Mouse (Mus musculus): Measurements from ENCODE around the gene Rgs13. TPM values are rescaled to one million over a fixed set of nuclear protein-coding genes. Genes with fewer than 3 reads are reported as not detected.
A peak's percentile ranks its signal among the peaks of the same experiment; 100 is the strongest.
"Not testable (repeated sequence)": the region's sequence is repeated elsewhere in the genome, so short reads cannot be mapped to it uniquely, and the experiment has no call there.

The Rgs13 gene
- polyA plus RNA-seq, 1 experiment from 2014 or later: 0.14 TPM

GRCm38 (mm10) chr1:144149997-144150396 is 27.2 kb downstream of the Rgs13 start:
- Histone ChIP-seq H3K36me3 (replicated peaks; ENCODE audit: control insufficient read depth, insufficient read depth, low read depth, low read length) (no peaks in the 10 kb centered on the region), H3K9ac (replicated peaks; ENCODE audit: low read length) (no peak overlapping the region), H3K4me3 (ENCODE audit: low read depth, low read length) (no peak overlapping the region), H3K27ac (replicated peaks; ENCODE audit: low read depth, low read length) (no peak overlapping the region), H3K4me1 (ENCODE audit: control insufficient read depth, insufficient read depth, low read length) (no peaks in the 10 kb centered on the region), H3K9me3 (replicated peaks; ENCODE audit: control insufficient read depth, low read length) (no peaks in the 10 kb centered on the region), H3K27me3 (ENCODE audit: control insufficient read depth, insufficient read depth, low read length) (no peaks in the 10 kb centered on the region), H3K4me2 (ENCODE audit: low read depth, low read length) (no peak overlapping the region)
- DNase-seq (ENCODE audit: low spot score) (no peak), ATAC-seq (replicated peaks; ENCODE audit: insufficient number of reproducible peaks, low FRiP score, low TSS enrichment, low read depth) (no peak)
- WGBS: 82% methylated on average over 3 of the region's 3 CpGs

- DNase-seq (ENCODE audit: low spot score); H3K27me3 ChIP-seq (ENCODE audit: control insufficient read depth, insufficient read depth, low read length); H3K4me2 ChIP-seq (ENCODE audit: low read depth, low read length); H3K36me3 ChIP-seq (replicated peaks; ENCODE audit: control insufficient read depth, insufficient read depth, low read depth, low read length); ATAC-seq (replicated peaks; ENCODE audit: insufficient number of reproducible peaks, low FRiP score, low TSS enrichment, low read depth); H3K27ac ChIP-seq (replicated peaks; ENCODE audit: low read depth, low read length); H3K4me1 ChIP-seq (ENCODE audit: control insufficient read depth, insufficient read depth, low read length); H3K9me3 ChIP-seq (replicated peaks; ENCODE audit: control insufficient read depth, low read length); H3K4me3 ChIP-seq (ENCODE audit: low read depth, low read length); H3K9ac ChIP-seq (replicated peaks; ENCODE audit: low read length): not testable (repeated sequence)
- WGBS: 81% methylated on average over 2 of the region's 2 CpGs
Measured at GRCm38 (mm10) chr1:144141398-144141797, 35.8 kb downstream of the Rgs13 start.

GRCm38 (mm10) chr1:144139847-144140246 is 37.3 kb downstream of the Rgs13 start:
- Histone ChIP-seq H3K9ac (replicated peaks; ENCODE audit: low read length) (no peak overlapping the region), H3K9me3 (replicated peaks; ENCODE audit: control insufficient read depth, low read length) (no peaks in the 10 kb centered on the region), H3K4me3 (ENCODE audit: low read depth, low read length) (no peak overlapping the region), H3K36me3 (replicated peaks; ENCODE audit: control insufficient read depth, insufficient read depth, low read depth, low read length) (no peaks in the 10 kb centered on the region), H3K4me1 (ENCODE audit: control insufficient read depth, insufficient read depth, low read length) (no peaks in the 10 kb centered on the region), H3K4me2 (ENCODE audit: low read depth, low read length) (no peak overlapping the region), H3K27ac (replicated peaks; ENCODE audit: low read depth, low read length) (no peak overlapping the region), H3K27me3 (ENCODE audit: control insufficient read depth, insufficient read depth, low read length) (no peaks in the 10 kb centered on the region)
- 92% methylated on average over 1 of the region's 1 CpGs for WGBS
- ATAC-seq (replicated peaks; ENCODE audit: insufficient number of reproducible peaks, low FRiP score, low TSS enrichment, low read depth) (no peak), DNase-seq (ENCODE audit: low spot score) (no peak)

GRCm38 (mm10) chr1:144127965-144128364 is 49.2 kb downstream of the Rgs13 start:
- no peak for DNase-seq (ENCODE audit: low spot score)
- no peak overlapping the region for H3K9ac ChIP-seq (replicated peaks; ENCODE audit: low read length)
- no peak overlapping the region for H3K4me2 ChIP-seq (ENCODE audit: low read depth, low read length)
- no peaks in the 10 kb centered on the region for H3K36me3 ChIP-seq (replicated peaks; ENCODE audit: control insufficient read depth, insufficient read depth, low read depth, low read length)
- H3K4me1 ChIP-seq (ENCODE audit: control insufficient read depth, insufficient read depth, low read length): no peaks in the 10 kb centered on the region
- H3K27ac ChIP-seq (replicated peaks; ENCODE audit: low read depth, low read length): no peak overlapping the region
- H3K27me3 ChIP-seq (ENCODE audit: control insufficient read depth, insufficient read depth, low read length): no peaks in the 10 kb centered on the region
- no peaks in the 10 kb centered on the region for H3K9me3 ChIP-seq (replicated peaks; ENCODE audit: control insufficient read depth, low read length)
- H3K4me3 ChIP-seq (ENCODE audit: low read depth, low read length): no peak overlapping the region
- ATAC-seq (replicated peaks; ENCODE audit: insufficient number of reproducible peaks, low FRiP score, low TSS enrichment, low read depth): no peak
- 85% methylated on average over 7 of the region's 7 CpGs for WGBS

- no peak overlapping the region for H3K4me3 ChIP-seq (ENCODE audit: low read depth, low read length)
- no peaks in the 10 kb centered on the region for H3K4me1 ChIP-seq (ENCODE audit: control insufficient read depth, insufficient read depth, low read length)
- H3K9ac ChIP-seq (replicated peaks; ENCODE audit: low read length): no peak overlapping the region
- H3K27me3 ChIP-seq (ENCODE audit: control insufficient read depth, insufficient read depth, low read length): no peaks in the 10 kb centered on the region
- H3K9me3 ChIP-seq (replicated peaks; ENCODE audit: control insufficient read depth, low read length): no peaks in the 10 kb centered on the region
- WGBS: 89% methylated on average over 4 of the region's 4 CpGs
- no peak for DNase-seq (ENCODE audit: low spot score)
- H3K27ac ChIP-seq (replicated peaks; ENCODE audit: low read depth, low read length): no peak overlapping the region
- no peak for ATAC-seq (replicated peaks; ENCODE audit: insufficient number of reproducible peaks, low FRiP score, low TSS enrichment, low read depth)
- no peaks in the 10 kb centered on the region for H3K36me3 ChIP-seq (replicated peaks; ENCODE audit: control insufficient read depth, insufficient read depth, low read depth, low read length)
- H3K4me2 ChIP-seq (ENCODE audit: low read depth, low read length): no peak overlapping the region
Measured at GRCm38 (mm10) chr1:144120042-144120441, 57.1 kb downstream of the Rgs13 start.

- Histone ChIP-seq H3K4me3 (ENCODE audit: low read depth, low read length) (no peak overlapping the region), H3K9me3 (replicated peaks; ENCODE audit: control insufficient read depth, low read length) (no peaks in the 10 kb centered on the region), H3K27me3 (ENCODE audit: control insufficient read depth, insufficient read depth, low read length) (no peaks in the 10 kb centered on the region), H3K4me2 (ENCODE audit: low read depth, low read length) (no peak overlapping the region), H3K9ac (replicated peaks; ENCODE audit: low read length) (no peak overlapping the region), H3K36me3 (replicated peaks; ENCODE audit: control insufficient read depth, insufficient read depth, low read depth, low read length) (no peaks in the 10 kb centered on the region), H3K27ac (replicated peaks; ENCODE audit: low read depth, low read length) (no peak overlapping the region), H3K4me1 (ENCODE audit: control insufficient read depth, insufficient read depth, low read length) (no peaks in the 10 kb centered on the region)
- ATAC-seq (replicated peaks; ENCODE audit: insufficient number of reproducible peaks, low FRiP score, low TSS enrichment, low read depth) (no peak), DNase-seq (ENCODE audit: low spot score) (no peak)
- 67% methylated on average over 2 of the region's 2 CpGs for WGBS
Measured at GRCm38 (mm10) chr1:144119456-144119855, 57.7 kb downstream of the Rgs13 start.

- no peak for ATAC-seq (replicated peaks; ENCODE audit: insufficient number of reproducible peaks, low FRiP score, low TSS enrichment, low read depth)
- H3K36me3 ChIP-seq (replicated peaks; ENCODE audit: control insufficient read depth, insufficient read depth, low read depth, low read length): no peaks in the 10 kb centered on the region
- H3K4me1 ChIP-seq (ENCODE audit: control insufficient read depth, insufficient read depth, low read length): no peaks in the 10 kb centered on the region
- H3K27me3 ChIP-seq (ENCODE audit: control insufficient read depth, insufficient read depth, low read length): no peaks in the 10 kb centered on the region
- 74% methylated on average over 6 of the region's 6 CpGs for WGBS
- H3K9me3 ChIP-seq (replicated peaks; ENCODE audit: control insufficient read depth, low read length): no peaks in the 10 kb centered on the region
- DNase-seq (ENCODE audit: low spot score): peak; percentile 34
- no peak overlapping the region for H3K27ac ChIP-seq (replicated peaks; ENCODE audit: low read depth, low read length)
- no peak overlapping the region for H3K9ac ChIP-seq (replicated peaks; ENCODE audit: low read length)
- H3K4me3 ChIP-seq (ENCODE audit: low read depth, low read length): no peak overlapping the region
- H3K4me2 ChIP-seq (ENCODE audit: low read depth, low read length): no peak overlapping the region
Measured at GRCm38 (mm10) chr1:144115848-144116727, 61.1 kb downstream of the Rgs13 start.

GRCm38 (mm10) chr1:144113438-144114074 is 63.6 kb downstream of the Rgs13 start:
- no peaks in the 10 kb centered on the region for H3K27me3 ChIP-seq (ENCODE audit: control insufficient read depth, insufficient read depth, low read length)
- H3K4me3 ChIP-seq (ENCODE audit: low read depth, low read length): no peak overlapping the region
- H3K9ac ChIP-seq (replicated peaks; ENCODE audit: low read length): no peak overlapping the region
- H3K27ac ChIP-seq (replicated peaks; ENCODE audit: low read depth, low read length): no peak overlapping the region
- ATAC-seq (replicated peaks; ENCODE audit: insufficient number of reproducible peaks, low FRiP score, low TSS enrichment, low read depth): 0 out of 2 replicates have a peak, but pooled peaks have one; percentile 48
- no peak overlapping the region for H3K4me2 ChIP-seq (ENCODE audit: low read depth, low read length)
- 74% methylated on average over 6 of the region's 6 CpGs for WGBS
- H3K36me3 ChIP-seq (replicated peaks; ENCODE audit: control insufficient read depth, insufficient read depth, low read depth, low read length): no peaks in the 10 kb centered on the region
- H3K9me3 ChIP-seq (replicated peaks; ENCODE audit: control insufficient read depth, low read length): no peaks in the 10 kb centered on the region
- no peak for DNase-seq (ENCODE audit: low spot score)
- H3K4me1 ChIP-seq (ENCODE audit: control insufficient read depth, insufficient read depth, low read length): no peaks in the 10 kb centered on the region

Measured in embryonic facial prominence, embryonic 11.5 days (tissue).